Mouse (Mus musculus) limb, embryonic 10.5 days (tissue): Measurements from ENCODE around the gene Aldh3a2. TPM values are rescaled to one million over a fixed set of nuclear protein-coding genes. Genes with fewer than 3 reads are reported as not detected.

Source experiments
- DNase-seq: peaks from one replicate; pipeline ENCODE4 v3.0.0-alpha.2; 2017; ENCODE audit warnings: low spot score
- H3K27ac ChIP-seq: fragments of 300-500 bp; sonication (generic); 2 replicates; pipeline ENCODE4 v1.5.1; 2016; ENCODE audit warnings: mild to moderate bottlenecking
- H3K27me3 ChIP-seq: fragments of 300-500 bp; sonication (generic); 2 replicates; pipeline ENCODE4 v1.6.1; 2016; ENCODE audit warnings: low read depth, mild to moderate bottlenecking; ENCODE audit not compliant: poor library complexity, severe bottlenecking
- H3K36me3 ChIP-seq: fragments of 300-500 bp; sonication (generic); 2 replicates; pipeline ENCODE4 v1.6.1; 2016; ENCODE audit warnings: mild to moderate bottlenecking, moderate library complexity
- H3K4me1 ChIP-seq: fragments of 300-500 bp; sonication (generic); 2 replicates; pipeline ENCODE4 v1.6.1; 2016
- H3K4me3 ChIP-seq: fragments of 300-500 bp; sonication (generic); 2 replicates; pipeline ENCODE4 v1.5.1; 2016; ENCODE audit warnings: mild to moderate bottlenecking, moderate library complexity
- H3K9me3 ChIP-seq: fragments of 300-500 bp; sonication (generic); replicated peaks from 2 replicates; pipeline ENCODE4 v1.6.1; 2016; ENCODE audit warnings: mild to moderate bottlenecking
- WGBS: fragments of 180-500 bp; shearing (Covaris S2); methylation state at CpG from one replicate; pipeline ENCODE4 v1.1.7; 2016; 5-methylcytosine and 5-hydroxymethylcytosine counted together
- polyA plus RNA-seq: library from polyadenylated mRNA; unstranded; fragments of >200 nt; fragmentation: Nextera tagmentation; extraction: Ambion mirVana; gene quantifications from 2 replicates; pipeline ENCODE4 v1.2.1, GENCODE M21; 2016

Aldh3a2 gene
- polyA plus RNA-seq, 1 experiment from 2014 or later, result 15.1 TPM

- Histone ChIP-seq H3K4me3 (no peak overlapping the region), H3K4me1 (peaks cover 6% of the 10 kb centered on the region), H3K9me3 (no peaks in the 10 kb centered on the region), H3K27me3 (peaks cover 8% of the 10 kb centered on the region; the same call in 1 of the 2 replicates), H3K27ac (no peak overlapping the region), H3K36me3 (peaks cover 33% of the 10 kb centered on the region)
- no peak for DNase-seq
- WGBS, result 91% methylated on average over 1 of the region's 1 CpGs
These were observed 3.4 kb downstream of the Aldh3a2 start for GRCm38 (mm10) chr11:61263841-61264240.

DNA sequence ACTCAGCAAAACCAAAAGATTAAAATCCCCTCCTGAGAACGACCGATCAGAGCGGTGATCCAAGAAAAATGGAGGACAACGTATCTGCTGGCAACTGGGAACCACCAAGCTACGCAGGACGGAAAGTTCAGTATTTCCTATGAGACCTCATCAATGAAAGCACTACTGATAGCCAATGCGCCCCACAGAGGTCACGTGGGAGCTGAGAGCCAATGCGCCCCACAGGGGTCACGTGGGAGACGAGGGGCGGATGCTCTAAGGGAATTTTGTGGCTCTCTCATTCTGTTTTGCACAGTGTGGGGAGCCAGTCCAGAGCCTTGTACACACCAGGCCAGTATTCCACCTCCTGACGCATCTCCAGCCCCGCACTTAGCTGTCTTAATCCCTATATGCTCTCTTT, 4.7 kb downstream of the Aldh3a2 start:
- Histone ChIP-seq H3K27me3 (no peaks in the 10 kb centered on the region), H3K36me3 (peaks cover 40% of the 10 kb centered on the region), H3K27ac (no peak overlapping the region), H3K4me1 (peaks cover 6% of the 10 kb centered on the region), H3K4me3 (no peak overlapping the region), H3K9me3 (no peaks in the 10 kb centered on the region)
- DNase-seq, result no peak
- WGBS, result 96% methylated on average over 14 of the region's 14 CpGs

DNA sequence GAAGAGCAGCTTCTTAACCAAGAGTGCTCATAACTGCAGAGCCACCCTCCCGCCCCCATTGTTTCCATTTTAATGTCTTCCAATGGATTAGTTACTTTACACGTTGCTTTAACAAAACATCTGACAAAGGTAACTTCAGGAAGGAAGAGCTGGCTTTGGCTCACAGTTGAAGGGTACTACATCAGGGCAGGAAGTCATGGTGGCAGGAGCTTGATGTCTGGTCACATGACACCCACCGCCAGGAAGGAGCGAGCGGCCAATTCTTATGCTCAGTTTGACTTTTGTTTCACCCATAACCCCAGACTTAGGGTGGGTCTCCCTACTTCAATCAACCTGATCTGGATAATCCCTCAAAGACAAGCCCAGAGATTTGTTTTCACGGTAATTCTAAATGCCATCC, 8.2 kb downstream of the Aldh3a2 start:
- H3K4me3 ChIP-seq, result no peak overlapping the region
- H3K36me3 ChIP-seq, result peaks cover 62% of the 10 kb centered on the region
- peaks cover 4% of the 10 kb centered on the region; the same call in 1 of the 2 replicates for H3K27me3 ChIP-seq
- no peak overlapping the region for H3K27ac ChIP-seq
- no peaks in the 10 kb centered on the region for H3K4me1 ChIP-seq
- no peak for DNase-seq
- WGBS, result 97% methylated on average over 6 of the region's 6 CpGs
- no peaks in the 10 kb centered on the region for H3K9me3 ChIP-seq

GRCm38 (mm10) chr11:61252807-61253206, 14.5 kb downstream of the Aldh3a2 start:
- Histone ChIP-seq H3K27ac (no peak overlapping the region), H3K4me1 (no peaks in the 10 kb centered on the region), H3K36me3 (peaks cover 40% of the 10 kb centered on the region), H3K27me3 (peaks cover 4% of the 10 kb centered on the region; the same call in 1 of the 2 replicates), H3K4me3 (no peak overlapping the region), H3K9me3 (no peaks in the 10 kb centered on the region)
- WGBS, result 91% methylated on average over 12 of the region's 12 CpGs
- no peak for DNase-seq

- H3K4me1 ChIP-seq, result no peaks in the 10 kb centered on the region
- WGBS, result 87% methylated on average over 10 of the region's 10 CpGs
These were observed 15.5 kb downstream of the Aldh3a2 start for GRCm38 (mm10) chr11:61251741-61252140.

DNA sequence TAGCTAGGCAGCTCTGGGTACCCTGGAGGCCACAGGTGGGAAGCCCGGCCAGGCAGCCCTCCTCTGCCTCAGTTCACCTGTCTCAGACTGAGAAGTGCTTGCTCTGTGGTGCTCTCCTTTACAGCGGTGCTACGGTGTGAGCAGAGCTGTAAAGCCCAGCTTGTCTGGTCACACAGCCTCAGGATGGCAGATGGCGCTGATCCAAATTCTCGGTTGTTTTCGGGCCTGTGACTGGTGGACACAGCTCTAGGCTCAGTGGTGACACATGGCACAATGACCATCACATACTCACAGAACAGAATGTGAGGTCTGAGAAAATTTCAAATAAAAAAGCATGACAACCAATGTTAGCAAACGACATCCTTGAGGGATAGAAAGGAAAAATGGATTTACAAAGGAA, 22.9 kb downstream of the Aldh3a2 start:
- Histone ChIP-seq H3K27me3 (no peaks in the 10 kb centered on the region), H3K36me3 (0 out of 2 replicates have a peak, but pooled peaks cover 6% of the 10 kb centered on the region), H3K4me1 (no peaks in the 10 kb centered on the region), H3K9me3 (no peaks in the 10 kb centered on the region), H3K4me3 (no peak overlapping the region), H3K27ac (no peak overlapping the region)
- WGBS, result 85% methylated on average over 7 of the region's 7 CpGs
- no peak for DNase-seq

More at GRCm38 (mm10) chr11:61251741-61252140, 15.5 kb downstream of the Aldh3a2 start:
- no peak overlapping the region for H3K4me3 ChIP-seq
- H3K27ac ChIP-seq, result no peak overlapping the region
- peaks cover 4% of the 10 kb centered on the region; the same call in 1 of the 2 replicates for H3K27me3 ChIP-seq
- no peak for DNase-seq
- H3K36me3 ChIP-seq, result peaks cover 40% of the 10 kb centered on the region
- no peaks in the 10 kb centered on the region for H3K9me3 ChIP-seq

DNA sequence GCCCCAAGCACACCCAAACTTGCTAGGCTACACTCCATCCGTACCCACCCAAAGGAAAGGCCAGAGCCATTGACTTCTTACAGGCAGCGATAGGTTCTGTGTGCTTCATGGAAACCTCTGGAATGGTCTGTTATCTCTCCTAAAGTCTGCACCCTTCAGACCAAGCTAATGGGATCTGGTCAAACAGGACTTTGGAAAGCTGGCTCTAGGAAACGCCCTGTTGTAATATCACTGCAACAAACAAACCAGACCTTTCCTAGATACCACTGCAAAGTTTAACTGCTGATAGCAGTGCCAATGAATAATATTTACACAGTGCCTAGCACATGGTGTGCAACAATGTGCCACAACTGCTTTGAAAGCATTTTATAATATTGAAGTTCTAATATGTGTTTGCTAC, 31.2 kb downstream of the Aldh3a2 start:
- no peak for DNase-seq
- Histone ChIP-seq H3K27ac (no peak overlapping the region), H3K4me3 (no peak overlapping the region), H3K9me3 (no peaks in the 10 kb centered on the region), H3K36me3 (no peaks in the 10 kb centered on the region), H3K4me1 (peaks cover 35% of the 10 kb centered on the region), H3K27me3 (0 out of 2 replicates have a peak, but pooled peaks cover 10% of the 10 kb centered on the region)
- 84% methylated on average over 3 of the region's 3 CpGs for WGBS

DNA sequence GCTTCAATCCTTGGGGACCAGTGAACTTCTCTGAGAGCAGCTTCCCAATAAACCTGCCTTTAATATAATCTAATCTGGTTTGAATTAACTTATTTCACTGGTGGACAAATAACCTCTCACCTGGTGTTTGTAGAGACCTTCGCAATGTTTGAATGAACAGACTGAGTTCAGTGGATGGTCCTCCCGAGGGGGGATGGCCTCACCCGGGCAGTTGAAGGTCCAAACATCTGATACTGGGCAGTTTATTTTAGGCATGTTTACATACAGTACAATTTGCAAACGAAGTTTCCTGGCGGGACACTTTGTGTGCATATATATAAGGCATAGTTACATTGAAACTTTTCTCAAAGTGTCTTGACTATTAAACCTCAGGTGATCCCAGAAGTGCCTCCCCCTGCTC, 33.1 kb downstream of the Aldh3a2 start:
- Histone ChIP-seq H3K36me3 (no peaks in the 10 kb centered on the region), H3K4me1 (peaks cover 41% of the 10 kb centered on the region), H3K4me3 (no peak overlapping the region), H3K27ac (no peak overlapping the region), H3K27me3 (0 out of 2 replicates have a peak, but pooled peaks cover 10% of the 10 kb centered on the region), H3K9me3 (no peaks in the 10 kb centered on the region)
- DNase-seq, result no peak
- WGBS, result 52% methylated on average over 5 of the region's 5 CpGs

DNA sequence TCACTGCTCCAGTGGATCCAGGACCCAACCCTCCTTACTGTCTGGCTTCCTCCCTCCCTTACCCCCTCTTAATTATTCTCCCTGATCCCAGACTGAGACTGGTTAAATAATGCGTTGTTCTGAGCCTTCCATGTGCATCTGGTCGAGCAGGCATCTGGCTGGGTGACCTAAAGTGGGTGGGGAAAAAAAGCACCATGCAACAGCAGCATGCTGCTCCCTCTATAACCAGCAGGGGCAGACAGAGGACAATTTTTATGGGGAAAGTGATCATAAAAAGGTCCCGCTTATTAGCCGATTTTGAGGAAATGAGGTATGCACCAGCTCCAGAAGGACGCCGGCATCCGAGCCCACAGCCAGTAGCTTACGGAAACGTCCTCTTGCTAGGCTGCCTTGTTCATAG, 35.9 kb downstream of the Aldh3a2 start:
- Histone ChIP-seq H3K27me3 (0 out of 2 replicates have a peak, but pooled peaks cover 5% of the 10 kb centered on the region), H3K4me3 (peak overlapping the region; percentile 21; the same call in 1 of the 2 replicates), H3K9me3 (no peaks in the 10 kb centered on the region), H3K27ac (no peak overlapping the region; the same call in 1 of the 2 replicates), H3K4me1 (peaks cover 41% of the 10 kb centered on the region), H3K36me3 (no peaks in the 10 kb centered on the region)
- WGBS, result 19% methylated on average over 9 of the region's 9 CpGs
- peak; percentile 58 for DNase-seq

DNA sequence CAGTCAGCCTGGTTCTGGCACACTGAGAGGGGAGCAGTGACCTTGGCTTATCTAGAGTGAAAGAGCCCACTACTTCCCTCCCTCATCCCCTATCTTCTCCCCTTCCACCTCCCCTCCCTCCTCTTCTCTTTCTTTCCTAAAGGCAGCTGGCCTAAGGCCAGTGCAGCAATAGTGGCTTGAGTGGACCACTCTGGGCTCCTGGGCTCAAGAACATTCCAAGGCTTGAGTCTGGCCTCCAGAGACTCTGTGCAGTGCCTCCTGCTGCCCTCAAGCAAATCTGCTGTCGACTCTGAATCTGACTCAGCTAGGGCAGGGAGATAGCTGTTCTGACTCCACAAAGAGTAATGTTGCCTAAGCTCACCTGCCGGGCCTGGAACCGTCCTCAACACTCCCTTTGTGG, 38.9 kb downstream of the Aldh3a2 start:
- Histone ChIP-seq H3K4me1 (peaks cover 20% of the 10 kb centered on the region), H3K36me3 (no peaks in the 10 kb centered on the region), H3K27me3 (0 out of 2 replicates have a peak, but pooled peaks cover 4% of the 10 kb centered on the region), H3K9me3 (no peaks in the 10 kb centered on the region), H3K27ac (no peak overlapping the region), H3K4me3 (no peak overlapping the region)
- 70% methylated on average over 3 of the region's 3 CpGs for WGBS
- DNase-seq, result no peak

- H3K4me3 ChIP-seq, result no peak overlapping the region
- WGBS, result 84% methylated on average over 8 of the region's 8 CpGs
- H3K27ac ChIP-seq, result no peak overlapping the region
- H3K4me1 ChIP-seq, result peaks cover 20% of the 10 kb centered on the region
- DNase-seq, result no peak
- no peaks in the 10 kb centered on the region for H3K9me3 ChIP-seq
- H3K27me3 ChIP-seq, result no peaks in the 10 kb centered on the region
- no peaks in the 10 kb centered on the region for H3K36me3 ChIP-seq
These were observed 39.4 kb downstream of the Aldh3a2 start for GRCm38 (mm10) chr11:61227816-61228215.

- H3K4me3 ChIP-seq, result no peak overlapping the region
- H3K9me3 ChIP-seq, result no peaks in the 10 kb centered on the region
- no peak overlapping the region for H3K27ac ChIP-seq
- DNase-seq, result no peak
- H3K36me3 ChIP-seq, result no peaks in the 10 kb centered on the region
- H3K27me3 ChIP-seq, result no peaks in the 10 kb centered on the region
- WGBS, result 88% methylated on average over 6 of the region's 6 CpGs
- peaks cover 5% of the 10 kb centered on the region for H3K4me1 ChIP-seq
These were observed 41.3 kb downstream of the Aldh3a2 start for GRCm38 (mm10) chr11:61225941-61226412.

DNA sequence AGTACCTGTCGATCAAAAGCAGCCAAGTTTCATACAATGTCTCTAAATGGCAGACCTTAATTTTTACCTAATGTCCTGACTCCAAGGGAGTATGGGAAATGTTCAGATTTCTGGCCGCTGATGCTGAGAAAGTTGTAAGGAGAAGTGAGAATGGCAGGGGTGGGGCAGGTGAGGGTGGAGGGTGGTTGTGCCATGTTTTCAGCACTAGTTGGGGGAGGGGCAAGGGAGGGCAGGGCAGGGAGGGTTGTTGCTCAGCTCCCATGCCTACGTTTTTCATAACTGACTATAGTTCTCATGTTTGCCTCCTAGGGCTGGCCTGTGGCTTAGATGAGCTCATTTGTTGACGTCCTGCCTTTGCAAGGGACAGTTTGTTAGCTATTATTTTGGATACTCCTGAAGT, 41.8 kb downstream of the Aldh3a2 start:
- DNase-seq, result no peak
- no peak overlapping the region for H3K27ac ChIP-seq
- H3K36me3 ChIP-seq, result no peaks in the 10 kb centered on the region
- WGBS, result 77% methylated on average over 4 of the region's 4 CpGs
- H3K4me1 ChIP-seq, result peaks cover 2% of the 10 kb centered on the region; the same call in 1 of the 2 replicates
- H3K9me3 ChIP-seq, result no peaks in the 10 kb centered on the region
- H3K27me3 ChIP-seq, result no peaks in the 10 kb centered on the region
- H3K4me3 ChIP-seq, result no peak overlapping the region

- no peak for DNase-seq
- 86% methylated on average over 10 of the region's 10 CpGs for WGBS
- H3K36me3 ChIP-seq, result no peaks in the 10 kb centered on the region
- H3K4me3 ChIP-seq, result no peak overlapping the region
- H3K27me3 ChIP-seq, result no peaks in the 10 kb centered on the region
- H3K4me1 ChIP-seq, result no peaks in the 10 kb centered on the region; the same call in 1 of the 2 replicates
- no peaks in the 10 kb centered on the region for H3K9me3 ChIP-seq
- H3K27ac ChIP-seq, result no peak overlapping the region
These were observed 42.4 kb downstream of the Aldh3a2 start for GRCm38 (mm10) chr11:61224907-61225306.
